Mouse (Mus musculus) MEL-GATA-1-ER (cell line): ENCODE data around the gene Rassf3.

Experiments used
- DNase-seq: peaks from one replicate; pipeline ENCODE4 v3.0.0-alpha.2; 2012; ENCODE audit warnings: low read depth; ENCODE audit errors: extremely low read depth

Gene Rassf3

GRCm38 (mm10) chr10:121430764-121431540 lies 45.2 kb downstream of the Rassf3 start:
- DNase-seq = no peak

GRCm38 (mm10) chr10:121429981-121430682 lies 46.0 kb downstream of the Rassf3 start:
- DNase-seq = no peak

GRCm38 (mm10) chr10:121429581-121429980 lies 46.6 kb downstream of the Rassf3 start:
- DNase-seq = no peak

GRCm38 (mm10) chr10:121429089-121429488 lies 47.1 kb downstream of the Rassf3 start:
- DNase-seq = no peak

- DNase-seq = no peak
Measured at GRCm38 (mm10) chr10:121428011-121428711, 48.0 kb downstream of the Rassf3 start.

GRCm38 (mm10) chr10:121427136-121427535 lies 49.0 kb downstream of the Rassf3 start:
- no peak for DNase-seq

- DNase-seq = no peak
Measured at GRCm38 (mm10) chr10:121426458-121427070, 49.6 kb downstream of the Rassf3 start.

- no peak for DNase-seq
Measured at GRCm38 (mm10) chr10:121425506-121426025, 50.6 kb downstream of the Rassf3 start.

GRCm38 (mm10) chr10:121425079-121425478 lies 51.1 kb downstream of the Rassf3 start:
- no peak for DNase-seq

- DNase-seq = no peak
Measured at GRCm38 (mm10) chr10:121424455-121424854, 51.7 kb downstream of the Rassf3 start.

- no peak for DNase-seq
Measured at GRCm38 (mm10) chr10:121423541-121424349, 52.4 kb downstream of the Rassf3 start.

- no peak for DNase-seq
Measured at GRCm38 (mm10) chr10:121422294-121422693, 53.9 kb downstream of the Rassf3 start.

- no peak for DNase-seq
Measured at GRCm38 (mm10) chr10:121421657-121422290, 54.4 kb downstream of the Rassf3 start.

GRCm38 (mm10) chr10:121421023-121421422 lies 55.1 kb downstream of the Rassf3 start:
- no peak for DNase-seq

- no peak for DNase-seq
Measured at GRCm38 (mm10) chr10:121419640-121420470, 56.3 kb downstream of the Rassf3 start.

- no peak for DNase-seq
Measured at GRCm38 (mm10) chr10:121418835-121419234, 57.3 kb downstream of the Rassf3 start.

- DNase-seq = no peak
Measured at GRCm38 (mm10) chr10:121414127-121414526, 62.0 kb downstream of the Rassf3 start.

- DNase-seq = no peak
Measured at GRCm38 (mm10) chr10:121412824-121413223, 63.3 kb downstream of the Rassf3 start.
